Mouse (Mus musculus) ES-Bruce4 (cell line): ENCODE data around the gene Trappc5.

Experiments
- CTCF ChIP-seq: IDR thresholded peaks from one replicate; pipeline ENCODE4 v1.8.1; 2011; ENCODE audit warnings: low read depth, low read length
- EP300 ChIP-seq: IDR thresholded peaks from 2 replicates; pipeline ENCODE4 v1.6.1; 2011; ENCODE audit warnings: low read depth, low read length; ENCODE audit not compliant: insufficient read depth
- POLR2A ChIP-seq: IDR thresholded peaks from one replicate; pipeline ENCODE4 v1.8.1; 2011; ENCODE audit warnings: low read length; ENCODE audit not compliant: insufficient read depth

DNA sequence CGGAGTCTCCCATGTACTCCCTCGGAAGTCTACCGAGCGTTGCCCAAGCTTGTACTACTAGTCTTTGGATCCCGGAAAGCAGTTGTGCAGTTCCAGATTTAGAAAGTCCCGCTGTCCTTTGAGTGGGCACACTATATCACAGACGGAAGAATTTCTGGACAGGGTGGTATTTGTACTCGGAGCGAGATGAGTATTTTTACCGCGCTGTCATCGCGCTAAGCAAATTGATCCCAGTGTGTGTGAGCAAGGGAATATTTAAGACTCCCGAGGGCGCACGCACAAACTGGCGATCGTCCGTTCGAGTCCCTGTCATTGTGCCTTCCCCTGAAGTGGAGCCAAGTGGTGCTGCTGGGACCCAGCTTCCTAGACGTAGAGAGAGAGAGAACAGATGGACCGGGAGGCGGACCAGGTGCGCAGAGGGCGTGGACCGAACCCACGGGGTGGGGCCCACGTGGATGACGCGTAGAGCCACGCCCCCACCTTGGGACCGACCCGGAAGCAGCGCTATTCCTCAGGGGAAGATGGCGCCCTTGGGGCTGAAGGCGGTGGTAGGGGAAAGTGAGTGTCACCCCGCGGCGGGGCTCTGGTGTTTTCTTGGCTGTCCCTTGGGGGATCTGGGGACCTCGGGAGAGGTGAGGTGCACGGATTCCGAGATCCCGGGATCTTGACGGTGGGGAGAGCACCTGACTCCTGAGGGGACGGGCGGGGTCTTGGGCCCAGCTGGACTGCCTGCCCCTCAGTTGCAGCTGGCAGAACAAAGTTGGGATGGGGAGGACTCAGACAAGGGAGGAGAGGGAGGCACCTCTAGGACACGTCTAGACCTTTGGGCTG is 45.2 kb upstream of the Trappc5 start, which contains the start of gene Stxbp2:
- TF ChIP-seq POLR2A (peak; percentile 61), CTCF (no peak), EP300 (no peak)
